Mouse (Mus musculus) left cerebral cortex, adult 11 months (tissue): Measurements from ENCODE around the gene Dync1i1.
A peak's percentile ranks its signal among the peaks of the same experiment; 100 is the strongest.

Experiments
- DNase-seq: peaks from one replicate; pipeline ENCODE4 v3.0.0; 2022; ENCODE audit warnings: low spot score

Gene Dync1i1

DNA sequence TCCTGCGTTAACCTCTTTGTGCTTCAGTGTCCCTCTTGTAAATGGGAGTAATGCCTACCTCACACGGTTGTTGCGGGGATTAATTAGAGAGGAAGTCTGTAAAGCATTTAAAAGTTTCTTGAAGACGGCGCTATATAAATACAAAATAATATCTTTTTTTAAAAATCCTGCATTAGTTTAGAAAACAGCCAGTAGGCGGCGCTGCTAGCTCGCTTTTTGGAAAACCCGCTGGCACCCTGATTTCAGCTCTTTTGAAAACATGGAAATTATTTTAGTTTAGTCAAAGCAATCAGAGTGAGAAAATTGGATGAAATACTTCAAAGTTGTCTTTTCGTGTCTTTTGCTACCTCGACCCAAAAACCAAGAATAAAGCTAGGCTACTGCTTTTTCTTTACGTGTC, 132.9 kb downstream of the Dync1i1 start:
- DNase-seq: no peak

DNA sequence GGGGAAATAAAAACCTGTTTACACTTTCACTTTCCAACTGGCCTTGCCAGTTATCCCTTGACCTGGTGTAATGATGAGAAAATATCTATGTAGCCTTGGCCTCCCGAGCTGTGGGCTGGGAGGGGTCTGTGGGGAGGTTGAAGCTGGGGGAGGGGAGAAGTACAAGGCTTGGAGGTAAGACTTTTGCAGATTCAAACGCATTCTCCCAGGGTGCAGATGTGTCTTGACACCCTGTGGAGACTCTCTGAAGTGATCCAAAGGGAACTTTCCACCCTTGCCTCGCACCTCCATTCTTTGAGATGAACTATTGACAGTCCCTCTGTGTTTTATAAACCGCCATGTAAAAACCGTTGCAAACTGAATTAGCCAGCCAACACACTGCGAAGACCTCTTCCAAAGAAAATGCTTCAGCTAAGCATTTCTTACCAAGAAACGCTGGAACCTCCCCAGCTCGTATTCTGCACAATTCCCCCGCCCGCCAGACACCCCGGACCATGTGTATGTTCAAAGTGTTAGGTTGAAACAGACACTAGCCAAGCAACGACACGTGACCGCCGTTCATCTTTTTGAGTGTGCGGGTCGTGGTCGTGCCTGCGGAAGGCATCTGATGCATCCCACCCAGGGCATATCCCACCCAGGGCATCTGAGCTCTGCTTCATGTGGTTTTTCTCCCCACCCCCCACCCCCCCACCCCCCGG, 133.6 kb downstream of the Dync1i1 start:
- no peak for DNase-seq

DNA sequence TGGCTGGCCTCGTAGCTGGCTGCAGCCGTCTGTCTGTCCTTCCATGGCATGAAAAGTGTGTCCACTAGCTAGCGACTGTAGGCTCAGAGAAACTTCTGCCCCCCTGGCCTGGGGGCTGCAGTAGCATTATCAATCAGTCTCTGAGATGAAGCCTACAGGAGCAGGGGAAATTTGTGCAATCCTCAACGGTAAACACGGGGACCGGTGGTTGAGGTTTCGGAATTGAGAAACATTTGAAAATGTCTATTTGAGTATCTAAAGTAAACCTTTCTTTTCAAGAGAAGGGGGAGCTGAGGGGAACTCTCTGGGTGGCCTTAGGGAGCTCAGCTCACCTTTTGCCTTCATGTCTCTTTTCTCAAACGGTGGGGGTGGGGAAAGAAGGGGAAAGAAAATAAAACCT, 134.2 kb downstream of the Dync1i1 start:
- no peak for DNase-seq

DNA sequence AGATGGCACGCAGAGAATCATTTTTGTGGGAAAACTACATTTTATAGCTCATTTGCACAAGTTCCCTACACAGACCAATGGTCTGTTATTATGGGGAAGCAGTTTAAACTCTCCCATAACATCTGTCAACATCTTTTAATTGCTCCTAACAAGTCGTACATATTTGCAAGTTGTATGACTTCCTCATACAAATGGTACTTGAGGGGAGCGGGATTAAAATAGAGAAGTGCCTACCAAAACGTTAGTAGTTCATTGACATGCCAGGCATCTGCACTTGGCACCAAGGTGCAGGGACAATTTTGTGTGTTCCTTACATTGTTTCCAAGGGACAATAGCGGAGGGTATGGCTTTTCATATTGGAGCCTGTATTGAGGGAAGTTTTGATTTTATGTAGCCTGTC, 140.7 kb downstream of the Dync1i1 start:
- DNase-seq: no peak

DNA sequence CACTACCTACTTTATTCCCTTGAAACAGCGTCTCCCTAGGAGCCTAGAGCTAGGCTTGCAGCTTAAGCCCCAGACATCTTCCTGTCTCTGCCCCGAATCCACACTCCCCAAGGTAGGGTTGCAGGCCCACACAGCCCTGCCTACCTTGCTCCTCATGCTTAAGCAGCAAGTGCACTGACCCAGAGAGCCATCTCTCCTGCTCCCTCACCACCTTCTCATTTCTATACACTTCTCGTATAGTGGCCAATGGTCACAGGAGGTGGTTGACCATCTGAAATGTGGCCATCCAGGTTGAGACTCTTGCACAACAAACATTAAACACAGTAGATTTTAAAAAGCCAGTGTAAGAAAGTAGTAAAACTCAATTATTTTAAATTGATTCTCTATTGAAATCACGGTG, 141.8 kb downstream of the Dync1i1 start:
- DNase-seq: no peak

DNA sequence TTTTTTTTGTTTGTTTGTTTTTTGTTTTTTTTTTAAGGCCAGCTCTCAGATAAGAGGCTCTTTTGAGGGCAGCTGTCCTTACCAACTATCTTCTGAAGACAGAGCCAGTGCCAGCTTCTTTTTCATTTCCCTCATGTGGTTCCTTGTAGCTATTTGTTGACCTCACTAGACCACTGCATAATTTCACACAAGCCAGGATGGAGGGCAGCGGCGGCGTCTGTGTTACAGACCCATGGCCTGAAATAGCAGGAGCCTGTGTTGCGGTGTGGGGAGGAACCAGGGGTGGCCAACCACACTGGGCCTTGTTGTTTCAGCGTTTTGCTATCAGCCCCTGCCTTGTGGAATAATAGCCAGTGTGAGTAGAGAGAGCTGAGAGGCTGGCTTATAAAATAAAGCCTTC, 145.6 kb downstream of the Dync1i1 start:
- DNase-seq: no peak

- DNase-seq: no peak
Measured at GRCm38 (mm10) chr6:5871581-5872298, 146.3 kb downstream of the Dync1i1 start.

GRCm38 (mm10) chr6:5889341-5889740, 163.9 kb downstream of the Dync1i1 start:
- no peak for DNase-seq

DNA sequence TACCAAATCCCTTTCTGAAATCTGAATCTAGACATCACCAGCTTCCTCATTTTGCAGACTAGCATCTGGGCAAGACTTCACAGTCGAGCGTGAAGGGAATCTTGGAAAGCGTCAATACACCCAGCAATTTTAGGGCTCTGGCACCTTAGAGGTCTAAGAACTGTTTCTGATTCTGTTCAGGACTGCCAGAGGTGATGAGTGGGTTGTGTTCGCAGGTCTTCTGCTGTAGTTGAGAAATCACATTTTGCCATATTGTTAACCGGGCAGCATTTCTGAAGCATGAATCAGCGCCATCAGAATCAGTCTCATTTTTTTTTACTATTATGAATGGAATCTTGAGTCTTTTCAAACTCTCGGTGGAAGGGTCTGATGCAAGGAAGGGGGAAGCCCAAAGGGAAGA, 185.9 kb downstream of the Dync1i1 start:
- DNase-seq: peak; percentile 23

GRCm38 (mm10) chr6:5915028-5915427, 189.6 kb downstream of the Dync1i1 start:
- DNase-seq: no peak

GRCm38 (mm10) chr6:5920670-5921069, 195.2 kb downstream of the Dync1i1 start:
- DNase-seq: no peak

- DNase-seq: no peak
Measured at GRCm38 (mm10) chr6:5922676-5923075, 197.2 kb downstream of the Dync1i1 start.

DNA sequence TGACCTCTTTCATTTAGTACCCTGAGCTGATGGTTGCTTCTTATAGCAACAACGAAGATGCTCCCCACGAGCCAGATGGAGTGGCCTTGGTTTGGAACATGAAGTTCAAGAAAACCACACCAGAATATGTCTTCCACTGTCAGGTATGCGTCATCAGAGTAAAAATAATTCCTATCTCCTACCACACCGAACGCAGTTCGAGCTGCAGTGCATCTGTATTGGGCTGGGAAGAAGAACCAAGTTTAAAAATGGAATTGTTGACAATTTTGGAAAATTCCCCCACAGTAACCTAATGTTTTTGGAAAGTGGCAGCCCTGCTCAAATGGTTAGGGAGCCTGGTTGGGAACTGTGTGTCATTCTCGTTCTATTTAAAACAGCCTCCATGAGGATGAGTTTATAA, 197.7 kb downstream of the Dync1i1 start:
- no peak for DNase-seq

GRCm38 (mm10) chr6:5930140-5930539, 204.7 kb downstream of the Dync1i1 start:
- no peak for DNase-seq

DNA sequence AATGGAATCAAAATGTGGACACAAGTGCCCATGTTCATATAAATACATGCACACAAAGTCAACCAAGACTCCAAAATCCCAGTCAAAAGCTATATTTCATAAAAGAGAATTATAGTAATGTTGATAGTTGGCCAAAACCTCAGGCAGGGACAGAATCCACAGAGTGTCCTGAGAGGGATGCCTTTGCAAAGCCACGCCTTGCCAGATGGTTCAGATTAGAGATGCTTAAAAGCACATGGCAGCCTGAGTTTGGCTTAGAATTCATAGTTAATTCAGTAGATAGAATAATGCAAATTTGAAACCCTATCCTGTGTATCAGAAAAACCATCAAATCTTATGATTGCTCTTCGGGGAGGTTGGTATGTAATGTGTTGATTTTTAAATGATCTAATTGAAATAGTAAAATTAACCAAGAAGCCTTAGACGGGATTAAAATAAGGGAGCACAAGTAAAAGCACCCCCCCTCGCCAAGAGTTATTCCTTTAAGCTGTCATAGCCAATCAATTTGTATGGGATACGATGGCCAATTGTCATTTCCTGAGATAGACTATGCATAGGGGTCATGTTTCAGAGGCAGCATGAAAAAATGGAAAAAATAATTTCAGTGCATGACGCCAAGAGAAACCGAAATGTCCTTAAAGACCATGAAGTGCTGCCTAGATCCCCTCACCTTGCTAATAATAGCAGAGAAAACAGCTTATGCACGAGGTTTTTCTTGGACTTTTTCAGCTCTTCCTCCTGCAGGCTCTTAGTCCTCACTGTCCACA, 210.3 kb downstream of the Dync1i1 start:
- no peak for DNase-seq

- DNase-seq: no peak
Measured at GRCm38 (mm10) chr6:5949812-5950392, 224.5 kb downstream of the Dync1i1 start.

GRCm38 (mm10) chr6:5956316-5956913, 231.0 kb downstream of the Dync1i1 start:
- DNase-seq: no peak

GRCm38 (mm10) chr6:5960728-5961127, 235.3 kb downstream of the Dync1i1 start:
- no peak for DNase-seq

DNA sequence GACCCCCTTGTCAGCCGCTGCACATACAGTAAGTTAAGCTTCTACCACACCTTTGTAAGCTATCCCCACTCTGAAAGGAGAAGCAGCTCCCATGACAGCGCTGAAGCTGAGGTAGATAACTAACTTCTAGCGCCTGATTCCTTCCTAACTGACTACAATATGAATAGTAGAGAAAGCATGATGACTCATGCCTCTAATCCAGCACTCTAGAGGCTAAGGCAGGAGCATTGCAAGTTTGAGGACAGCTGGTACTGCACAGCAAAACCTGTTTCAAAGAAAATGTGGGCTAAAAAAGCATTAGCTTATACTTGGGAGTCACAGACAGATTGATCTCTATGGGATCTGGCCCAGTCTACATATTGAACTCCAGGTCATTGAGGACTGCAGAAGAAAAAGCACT, 236.5 kb downstream of the Dync1i1 start:
- DNase-seq: no peak

DNA sequence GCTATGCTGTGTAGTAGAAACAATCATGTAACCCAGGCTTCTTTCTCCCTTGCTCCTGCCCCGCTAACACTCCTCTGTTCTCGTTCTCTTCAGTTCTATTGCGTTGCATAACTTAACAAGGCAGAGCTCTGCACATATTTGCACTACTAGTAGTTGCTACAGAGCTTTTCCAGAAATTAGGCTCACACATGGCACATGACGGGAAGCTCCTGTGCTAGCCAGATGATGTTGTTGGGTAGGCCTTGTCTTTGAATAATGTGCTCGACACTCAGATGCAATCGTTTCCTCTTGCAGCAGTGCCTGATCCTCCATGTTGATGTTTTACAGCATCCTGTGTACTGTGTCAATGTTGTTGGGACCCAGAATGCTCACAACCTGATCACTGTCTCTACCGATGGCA, 240.9 kb downstream of the Dync1i1 start:
- DNase-seq: no peak

DNA sequence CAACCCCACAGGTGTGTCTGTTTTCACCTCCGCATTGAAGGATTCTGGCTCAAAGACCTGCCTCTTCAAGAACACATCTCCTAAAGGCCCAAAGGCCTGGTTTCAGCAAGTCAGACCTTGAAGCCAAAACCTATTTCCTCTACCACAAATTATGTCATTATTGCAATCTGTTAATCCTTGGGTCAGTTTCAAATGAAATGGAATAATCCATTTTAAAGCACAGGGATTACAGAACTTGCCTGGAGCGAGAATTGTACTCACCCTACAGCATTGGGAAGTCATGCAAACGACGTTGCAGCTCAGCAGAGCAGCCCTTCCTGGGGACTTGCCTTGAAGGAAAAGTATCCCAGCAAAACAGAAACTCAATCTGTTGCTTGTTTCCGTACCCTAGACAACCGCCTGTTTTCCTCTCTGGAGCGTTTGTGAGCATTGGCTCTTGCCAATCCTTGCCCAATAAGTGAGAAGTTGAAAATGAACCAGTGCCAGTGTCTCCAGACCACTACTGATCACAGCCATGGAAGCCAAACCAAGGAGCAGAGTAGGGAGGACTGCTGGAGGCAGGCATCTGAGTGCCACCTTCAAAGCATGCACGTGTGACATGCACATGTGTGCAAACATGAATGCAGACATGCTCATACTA, 241.5 kb downstream of the Dync1i1 start:
- DNase-seq: no peak

GRCm38 (mm10) chr6:5967545-5967944, 242.1 kb downstream of the Dync1i1 start:
- DNase-seq: no peak
